Comparison of ENCODE assay signal across 12 mouse cellular contexts in genomic region chr16:18342076-18342475, GRCm38 (mm10). TPM values are rescaled to one million over a fixed set of nuclear protein-coding genes. Genes with fewer than 3 reads are reported as not detected.
DNase-seq lines count a peak whose midpoint lies in the region; ATAC-seq and TF ChIP-seq lines count a peak whose summit lies in the region.
"Had no signal": no experiment of that assay in that cellular context is flagged by ENCODE, and none has a peak within 500 bp of the region (broad histone marks: within the 10 kb centered on the region; RNA-seq: fewer than 3 reads in every experiment).

No protein-coding gene starts in this region.

- H3K4me1 ChIP-seq in intestine, embryonic 14.5 days (replicated peaks; ENCODE audit: control insufficient read depth, insufficient read depth, low read length) = peaks cover 13% of the 10 kb centered on the region
- H3K4me1 ChIP-seq in midbrain, embryonic 15.5 days = peaks cover 36% of the 10 kb centered on the region

- no peaks in the 10 kb centered on the region for H3K9me3 ChIP-seq in intestine, embryonic 14.5 days (ENCODE audit: control insufficient read depth, low read length)
- no peaks in the 10 kb centered on the region for H3K9me3 ChIP-seq in midbrain, embryonic 15.5 days
- H3K9me3 ChIP-seq: neural tube, embryonic 12.5 days; stomach, embryonic 15.5 days had no signal

- no peak overlapping the region for H3K9ac ChIP-seq in intestine, embryonic 14.5 days (ENCODE audit: low read length)
- H3K9ac ChIP-seq in midbrain, embryonic 15.5 days = no peak overlapping the region

- no peak overlapping the region for H3K27ac ChIP-seq in left cerebral cortex, adult 2 months
- H3K27ac ChIP-seq in intestine, embryonic 14.5 days (ENCODE audit: low read depth) = no peak overlapping the region
- no peak overlapping the region for H3K27ac ChIP-seq in midbrain, embryonic 15.5 days
- H3K27ac ChIP-seq: neural tube, embryonic 12.5 days; stomach, embryonic 15.5 days had no signal

- DNase-seq in left cerebral cortex, adult 2 months (ENCODE audit: extremely low spot score in 1 of 2, low spot score in 2 of 2) = no peak
- no peak for DNase-seq in left cerebral cortex, adult 9 months (ENCODE audit: low spot score in 2 of 2)
- DNase-seq in c-Kit-positive CD71-positive TER-119-positive erythroid progenitor cells, embryonic 14.5 days (ENCODE audit: low spot score) = peak; percentile 70
- DNase-seq in intestine, embryonic 14.5 days (ENCODE audit: low spot score) = no peak
- DNase-seq in gastrocnemius, postnatal 4 days (ENCODE audit: low spot score in 2 of 2) = no peak
- no peak for DNase-seq in right cerebral cortex, postnatal 25 days
- DNase-seq: gastrocnemius, postnatal 14 days; right cerebral cortex, postnatal 14 days; thymus, postnatal 36 days had no signal

- H3K27me3 ChIP-seq in intestine, embryonic 14.5 days (replicated peaks; ENCODE audit: control insufficient read depth, insufficient read depth, low read length) = no peaks in the 10 kb centered on the region
- H3K27me3 ChIP-seq in midbrain, embryonic 15.5 days (replicated peaks) = no peaks in the 10 kb centered on the region
- H3K27me3 ChIP-seq: neural tube, embryonic 12.5 days; stomach, embryonic 15.5 days had no signal

- 0 out of 2 replicates have a peak overlapping the region, but pooled peaks have one; percentile 1 for H3K4me2 ChIP-seq in intestine, embryonic 14.5 days (ENCODE audit: low read length)
- H3K4me2 ChIP-seq in midbrain, embryonic 15.5 days = 0 out of 2 replicates have a peak overlapping the region, but pooled peaks have one; percentile 67

- intact Hi-C loops in left cerebral cortex, adult 2 months (cut with DNase I) = no loop called here

- ATAC-seq in intestine, embryonic 14.5 days (replicated peaks; ENCODE audit: low FRiP score, low TSS enrichment, low read depth) = no peak
- no peak for ATAC-seq in midbrain, embryonic 15.5 days (replicated peaks)

- no peak for TF ChIP-seq CTCF in left cerebral cortex, adult 2 months (IDR thresholded peaks at IDR 0.05)

- WGBS in intestine, embryonic 14.5 days = 88% methylated on average over 2 of the region's 2 CpGs
- 65% methylated on average over 2 of the region's 2 CpGs for WGBS in midbrain, embryonic 15.5 days

- peak overlapping the region; percentile 64; the same call in 1 of the 2 replicates for H3K4me3 ChIP-seq in left cerebral cortex, adult 2 months
- H3K4me3 ChIP-seq in intestine, embryonic 14.5 days (ENCODE audit: low read depth, low read length) = no peak overlapping the region
- no peak overlapping the region for H3K4me3 ChIP-seq in midbrain, embryonic 15.5 days

- H3K36me3 ChIP-seq in intestine, embryonic 14.5 days (ENCODE audit: control insufficient read depth, insufficient read depth, low read length) = no peaks in the 10 kb centered on the region
- H3K36me3 ChIP-seq in midbrain, embryonic 15.5 days (replicated peaks) = no peaks in the 10 kb centered on the region; the same call in 1 of the 2 replicates
- H3K36me3 ChIP-seq: stomach, embryonic 15.5 days had no signal

RNA-seq across cellular contexts. Expression of gene Tango2, which starts 5.8 kb away (rescaled TPM):
- total RNA-seq in left cerebral cortex, adult 2 months (2021) = 100 to 1,000 TPM; 154 to 158 TPM
- 34.8 and 34.9 TPM in 2 replicates for polyA plus RNA-seq in intestine, embryonic 14.5 days (2014; fragmentation: Nextera tagmentation; extraction: Ambion mirVana)
- 74.3 and 83.1 TPM in 2 replicates for polyA plus RNA-seq in midbrain, embryonic 15.5 days (2015; fragmentation: Nextera tagmentation; extraction: Ambion mirVana)
- 10 to 100 TPM; 18.7 to 18.8 TPM for total RNA-seq in gastrocnemius, postnatal 4 days (2021)

RNA-seq across cellular contexts. Expression of gene Arvcf, which starts 5.9 kb away (rescaled TPM):
- 10 to 100 TPM; 39.1 to 50.4 TPM for total RNA-seq in left cerebral cortex, adult 2 months (2021)
- polyA plus RNA-seq in intestine, embryonic 14.5 days (2014; fragmentation: Nextera tagmentation; extraction: Ambion mirVana) = 31.7 and 33.0 TPM in 2 replicates
- polyA plus RNA-seq in midbrain, embryonic 15.5 days (2015; fragmentation: Nextera tagmentation; extraction: Ambion mirVana) = 94.4 and 99.5 TPM in 2 replicates
- 10 to 100 TPM; 34.6 to 36.9 TPM for total RNA-seq in gastrocnemius, postnatal 4 days (2021)

RNA-seq across cellular contexts. Expression of gene Dgcr8, which starts 53.0 kb away (rescaled TPM):
- total RNA-seq in left cerebral cortex, adult 2 months (2021) = 10 to 100 TPM; 41.1 to 41.8 TPM
- polyA plus RNA-seq in intestine, embryonic 14.5 days (2014; fragmentation: Nextera tagmentation; extraction: Ambion mirVana) = 37.5 and 39.4 TPM in 2 replicates
- 37.5 and 38.9 TPM in 2 replicates for polyA plus RNA-seq in midbrain, embryonic 15.5 days (2015; fragmentation: Nextera tagmentation; extraction: Ambion mirVana)
- 10 to 100 TPM; 46.4 to 56.6 TPM for total RNA-seq in gastrocnemius, postnatal 4 days (2021)

Comparison
In these comparisons a context has a peak if more than half of its experiments do, and no peak if none do; other contexts are left out.
1. RNA of gene Tango2, which starts 5.8 kb away (total RNA-seq): 154 to 158 TPM in left cerebral cortex, adult 2 months; 18.7 to 18.8 TPM in gastrocnemius, postnatal 4 days; every median in the first group is over 4 times any median in the second.